Mouse (Mus musculus) retina, postnatal 7 days (tissue): Measurements from ENCODE around the gene Rexo2.
"Not testable (repeated sequence)": the region's sequence is repeated elsewhere in the genome, so short reads cannot be mapped to it uniquely, and the experiment has no call there.

ENCODE experiments used
- DNase-seq: peaks from one replicate; pipeline ENCODE4 v3.0.0-alpha.2; 2012; ENCODE audit warnings: low read depth, low spot score

Rexo2 gene

GRCm38 (mm10) chr9:48480411-48481213 is at the start of gene Rexo2:
Gene Rexo2 (minus strand): TSS chr9:48480623.
- DNase-seq = peak; percentile 83

GRCm38 (mm10) chr9:48526520-48526919 is 46.1 kb upstream of the Rexo2 start:
- DNase-seq = no peak

- DNase-seq = no peak
Observed at GRCm38 (mm10) chr9:48525566-48525965, 45.1 kb upstream of the Rexo2 start.

- not testable (repeated sequence) for DNase-seq
Observed at GRCm38 (mm10) chr9:48520405-48520804, 40.0 kb upstream of the Rexo2 start.

DNA sequence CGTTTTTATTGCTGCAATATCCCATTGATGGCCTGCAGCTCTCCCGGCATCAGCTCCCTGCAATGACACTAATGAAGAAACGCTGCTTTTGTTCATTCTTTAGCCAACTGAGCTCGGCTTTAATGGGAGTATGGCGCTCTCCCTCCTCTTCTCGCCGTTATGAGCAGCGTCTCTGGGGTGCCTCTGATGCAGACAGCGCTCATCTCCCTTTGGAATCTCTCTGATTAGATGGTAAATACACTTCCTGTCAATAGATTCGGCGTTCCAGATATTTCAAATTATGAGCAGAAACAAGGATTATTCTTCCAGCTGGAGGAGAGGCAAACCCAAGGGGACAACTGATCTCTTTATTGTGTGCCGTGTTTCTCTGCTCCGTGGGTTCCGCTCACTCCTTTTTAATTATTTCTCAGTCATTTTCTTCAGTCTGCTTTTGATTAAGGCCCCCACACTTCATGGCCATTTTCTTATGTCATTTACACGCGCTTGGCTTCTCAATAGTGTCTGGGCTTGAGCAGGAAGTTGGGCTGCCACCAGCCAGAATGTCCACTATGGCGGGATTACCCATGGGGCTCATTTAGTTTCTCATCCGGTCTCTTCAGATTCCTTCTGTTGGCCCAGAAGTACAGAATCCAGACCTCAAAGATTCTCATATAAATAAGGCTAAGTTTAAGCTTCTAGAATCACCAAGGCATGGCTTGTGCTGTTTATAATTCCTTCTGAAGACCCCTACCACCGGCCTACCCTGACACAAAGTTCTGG is 37.1 kb upstream of the Rexo2 start:
- no peak for DNase-seq

GRCm38 (mm10) chr9:48516615-48517371 is 36.4 kb upstream of the Rexo2 start:
- DNase-seq = no peak

DNA sequence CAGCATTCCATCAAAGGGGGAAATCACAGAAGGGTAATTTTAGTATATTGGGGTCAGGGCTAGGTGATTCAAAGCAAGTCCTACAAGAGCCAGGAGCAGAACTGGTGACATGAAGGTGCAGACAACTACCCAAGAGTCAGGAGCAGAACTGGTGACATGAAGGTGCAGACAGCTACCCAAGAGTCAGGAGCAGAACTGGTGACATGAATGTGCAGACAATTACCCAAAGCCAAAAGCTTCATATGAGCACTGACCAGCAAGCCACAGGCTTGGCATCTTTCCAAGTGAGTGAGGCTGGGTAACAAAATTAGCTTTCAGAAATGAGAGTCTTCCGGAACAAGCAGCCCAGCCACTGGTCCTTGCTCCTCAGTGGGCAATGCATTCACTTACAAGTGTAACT is 34.9 kb upstream of the Rexo2 start:
- DNase-seq = no peak

- DNase-seq = no peak
Observed at GRCm38 (mm10) chr9:48510134-48510533, 29.7 kb upstream of the Rexo2 start.

- no peak for DNase-seq
Observed at GRCm38 (mm10) chr9:48504741-48505365, 24.4 kb upstream of the Rexo2 start.

DNA sequence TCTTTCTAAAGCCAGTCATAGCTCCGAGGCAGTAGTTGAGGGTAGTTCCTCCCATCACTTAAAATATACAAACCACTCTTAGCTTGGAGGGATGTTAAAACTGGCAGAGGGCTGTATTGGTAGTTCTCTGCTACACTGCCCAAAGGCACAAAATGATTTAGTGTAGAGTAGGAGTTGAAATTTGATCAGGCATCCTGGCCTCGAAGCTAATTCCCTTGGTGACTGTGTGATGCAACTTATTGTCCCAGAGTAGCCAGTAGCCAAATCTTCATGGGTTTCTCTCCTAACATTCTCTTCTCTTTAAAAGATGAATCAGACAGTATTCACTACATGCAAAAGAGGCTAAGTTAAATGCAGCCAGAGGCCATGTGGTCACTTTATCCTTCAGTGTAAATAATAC is 22.6 kb upstream of the Rexo2 start:
- DNase-seq = no peak

DNA sequence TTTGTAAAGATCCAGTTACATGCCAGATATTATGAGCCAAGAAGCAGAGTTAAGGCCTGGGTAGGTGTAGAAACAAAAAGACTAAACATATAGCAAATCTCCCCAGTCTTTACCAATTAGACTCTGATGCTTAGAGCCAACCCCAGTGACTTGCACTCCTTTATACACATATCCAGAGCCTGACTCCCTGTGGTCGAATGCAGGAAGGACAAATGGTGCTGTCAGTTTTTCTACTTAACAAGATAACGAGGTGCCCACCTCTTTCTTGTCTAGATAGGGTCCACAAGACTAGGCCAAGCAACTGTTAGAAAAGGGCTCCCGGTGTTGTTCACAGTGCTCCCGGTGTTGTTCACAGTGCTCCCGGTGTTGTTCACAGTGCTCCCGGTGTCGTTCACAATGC is 20.8 kb upstream of the Rexo2 start:
- DNase-seq = no peak

DNA sequence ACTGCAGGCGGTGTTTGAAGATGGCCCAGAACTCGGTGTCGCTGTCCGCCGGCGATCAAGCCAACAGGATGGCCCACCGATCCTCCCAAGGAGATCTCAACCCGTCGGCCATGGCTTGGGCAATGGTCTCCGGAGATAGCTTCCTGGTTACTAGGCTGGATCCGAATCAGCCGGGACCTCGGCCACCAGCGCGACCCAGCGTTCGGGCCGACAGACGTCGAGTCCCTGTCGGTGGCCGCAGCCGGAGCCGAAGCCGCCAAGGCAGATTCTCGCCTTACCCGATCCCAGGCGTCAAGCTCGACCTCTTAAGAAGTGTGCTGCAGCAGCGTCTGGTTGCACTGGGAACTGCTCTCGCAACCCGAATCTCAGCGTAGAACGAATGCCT is 15.1 kb upstream of the Rexo2 start:
- DNase-seq = no peak

GRCm38 (mm10) chr9:48494817-48495547 is 14.6 kb upstream of the Rexo2 start, which contains the start of the genes Rbm7 and Gm5617:
Gene Rbm7 (minus strand): TSS chr9:48495299.
Gene Gm5617 (plus strand): TSS chr9:48495442.
- peak; percentile 93 for DNase-seq

GRCm38 (mm10) chr9:48481214-48482134 is 1.1 kb upstream of the Rexo2 start:
- DNase-seq = no peak

DNA sequence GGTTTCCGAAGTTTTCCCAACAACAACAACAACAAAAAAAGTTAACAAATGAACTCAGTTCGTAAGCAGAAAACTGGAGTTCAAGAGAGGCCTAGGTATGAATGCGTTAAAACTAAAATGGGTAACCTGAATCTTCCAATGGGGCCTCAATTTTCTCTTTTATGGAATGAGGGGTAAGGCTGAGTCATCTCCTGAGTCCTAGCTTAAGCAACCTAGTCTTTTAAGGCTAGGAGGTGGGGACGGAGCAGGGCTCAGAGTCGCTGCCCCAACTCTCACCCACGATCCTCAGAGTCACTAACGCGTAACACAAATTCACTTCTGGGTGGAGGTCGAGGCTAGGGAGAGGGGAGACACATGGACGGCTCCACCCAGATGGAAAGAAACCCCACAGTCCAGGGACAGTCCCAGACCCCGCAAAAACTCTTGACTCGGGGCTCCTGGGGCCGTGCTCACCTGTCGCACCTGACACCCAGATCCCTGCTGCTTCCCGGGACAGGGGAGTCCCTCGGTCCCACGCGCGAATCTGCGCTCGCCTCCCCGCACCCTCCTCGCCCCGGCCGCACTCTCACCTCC is 499 bp downstream of the Rexo2 start:
- no peak for DNase-seq

DNA sequence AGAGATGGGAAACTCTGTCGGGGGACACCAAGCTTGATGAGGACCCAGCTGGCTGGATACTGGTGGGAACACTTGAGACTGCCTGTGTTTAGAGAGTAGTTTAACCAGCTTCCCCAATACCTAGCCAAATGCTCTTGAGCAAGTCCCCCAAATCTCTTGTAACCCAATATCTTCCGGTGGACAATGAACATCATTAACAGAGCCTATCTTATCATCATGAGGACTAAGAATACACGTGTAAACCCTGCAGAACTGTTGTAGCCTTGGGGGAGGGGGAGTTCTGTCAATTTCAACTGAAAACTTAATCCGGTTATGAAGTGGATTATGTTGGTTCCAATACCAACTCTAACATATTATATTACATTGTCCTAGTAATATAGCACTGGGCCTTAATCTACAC is 1.6 kb downstream of the Rexo2 start:
- DNase-seq = no peak

GRCm38 (mm10) chr9:48476236-48477165 is 3.9 kb downstream of the Rexo2 start:
- DNase-seq = no peak

GRCm38 (mm10) chr9:48474367-48474766 is 6.1 kb downstream of the Rexo2 start:
- no peak for DNase-seq
